8 mouse cellular contexts compared by ENCODE assay signal in the genomic region with DNA sequence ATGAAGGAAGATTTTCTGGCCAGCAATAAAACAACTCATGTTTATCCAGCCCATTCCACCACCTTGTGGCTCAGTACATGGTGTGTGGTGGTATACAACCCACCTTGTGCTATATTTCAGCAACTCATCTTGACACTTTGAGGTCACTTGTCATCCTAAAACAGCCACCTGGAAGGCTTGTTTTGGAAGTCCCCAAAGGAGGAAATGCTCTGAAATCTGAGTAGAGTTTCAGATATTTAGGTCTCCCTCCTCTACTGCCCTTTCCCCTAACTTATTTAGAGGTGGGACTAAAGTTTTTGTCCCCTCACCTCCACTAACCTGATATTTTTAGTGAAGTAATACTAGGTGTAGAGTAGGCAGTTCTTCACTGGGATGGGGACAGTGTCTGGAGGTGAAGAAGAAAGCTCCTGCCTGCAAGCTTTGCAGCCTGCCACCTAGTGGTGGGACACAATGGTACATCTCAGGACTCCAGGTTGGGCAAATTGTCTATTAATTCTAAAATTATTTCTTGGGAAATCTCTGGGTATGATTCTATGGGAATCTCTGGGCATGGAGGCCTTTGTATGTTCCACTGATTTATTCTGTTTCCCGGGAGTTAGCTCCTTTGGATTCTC. TPM values are rescaled to one million over a fixed set of nuclear protein-coding genes. Genes with fewer than 3 reads are reported as not detected.
DNase-seq lines count a peak whose midpoint lies in the region; ATAC-seq and TF ChIP-seq lines count a peak whose summit lies in the region.

No protein-coding gene starts in this region.

- H3K27me3 ChIP-seq in embryonic facial prominence, embryonic 10.5 days (replicated peaks; ENCODE audit: low read depth, poor library complexity, severe bottlenecking): no peaks in the 10 kb centered on the region
- H3K27me3 ChIP-seq in heart, embryonic 11.5 days (ENCODE audit: control insufficient read depth, insufficient read depth, low read length): no peaks in the 10 kb centered on the region
- H3K27me3 ChIP-seq in kidney, embryonic 15.5 days: no peaks in the 10 kb centered on the region
- H3K27me3 ChIP-seq in liver, embryonic 14.5 days (ENCODE audit: control insufficient read depth, insufficient read depth, low read length): no peaks in the 10 kb centered on the region; the same call in none of the 2 replicates
- H3K27me3 ChIP-seq in neural tube, embryonic 12.5 days (replicated peaks): no peaks in the 10 kb centered on the region
- H3K27me3 ChIP-seq in thymus, adult 2 months (ENCODE audit: control insufficient read depth, insufficient read depth, low read length): no peaks in the 10 kb centered on the region

- H3K9me3 ChIP-seq in embryonic facial prominence, embryonic 10.5 days: no peaks in the 10 kb centered on the region
- H3K9me3 ChIP-seq in heart, embryonic 11.5 days (replicated peaks; ENCODE audit: control insufficient read depth, low read length): no peaks in the 10 kb centered on the region
- no peaks in the 10 kb centered on the region for H3K9me3 ChIP-seq in kidney, embryonic 15.5 days (replicated peaks)
- no peaks in the 10 kb centered on the region for H3K9me3 ChIP-seq in liver, embryonic 14.5 days (ENCODE audit: control insufficient read depth, low read length)
- no peaks in the 10 kb centered on the region for H3K9me3 ChIP-seq in neural tube, embryonic 12.5 days

- peak; percentile 88 for DNase-seq in CD4-positive, CD25-positive, alpha-beta regulatory T cell, adult 2 months (ENCODE audit: low read depth, low spot score)
- DNase-seq in adrenal gland, adult 2 months: peak; percentile 68
- DNase-seq in embryonic facial prominence, embryonic 10.5 days (ENCODE audit: low spot score): peak; percentile 69
- peak; percentile 55 to 58 (median 56) for DNase-seq in liver, embryonic 14.5 days (ENCODE audit: low read depth in 3 of 3, low spot score in 3 of 3)
- DNase-seq in thymus, adult 2 months: peak; percentile 75

- peak overlapping the region; percentile 85 for H3K4me2 ChIP-seq in heart, embryonic 11.5 days
- peak overlapping the region; percentile 91 for H3K4me2 ChIP-seq in kidney, embryonic 15.5 days
- H3K4me2 ChIP-seq in liver, embryonic 14.5 days (ENCODE audit: low read depth): peak overlapping the region; percentile 89
- H3K4me2 ChIP-seq in neural tube, embryonic 12.5 days (replicated peaks): peak overlapping the region; percentile 65

- peaks cover 30% of the 10 kb centered on the region for H3K4me1 ChIP-seq in embryonic facial prominence, embryonic 10.5 days
- peaks cover 21% of the 10 kb centered on the region for H3K4me1 ChIP-seq in heart, embryonic 11.5 days (ENCODE audit: control insufficient read depth, insufficient read depth, low read length)
- H3K4me1 ChIP-seq in kidney, embryonic 15.5 days: peaks cover 27% of the 10 kb centered on the region
- peaks cover 25 to 29% of the 10 kb centered on the region in 2 experiments for H3K4me1 ChIP-seq in liver, embryonic 14.5 days (replicated peaks; ENCODE audit: control insufficient read depth in 2 of 2, insufficient read depth in 2 of 2, low read length in 1 of 2)
- 0 out of 2 replicates have a peak, but pooled peaks cover 14% of the 10 kb centered on the region for H3K4me1 ChIP-seq in neural tube, embryonic 12.5 days
- 0 out of 2 replicates have a peak, but pooled peaks cover 5% of the 10 kb centered on the region for H3K4me1 ChIP-seq in thymus, adult 2 months (replicated peaks; ENCODE audit: control insufficient read depth, insufficient read depth, low read length)

- TF ChIP-seq EP300 in liver, embryonic 14.5 days (IDR thresholded peaks at IDR 0.05; ENCODE audit: low read depth): no peak

- no peak for ATAC-seq in heart, embryonic 11.5 days (replicated peaks; ENCODE audit: insufficient number of reproducible peaks, low FRiP score, low TSS enrichment)
- ATAC-seq in kidney, embryonic 15.5 days (replicated peaks; ENCODE audit: low FRiP score): no peak
- no peak for ATAC-seq in liver, embryonic 14.5 days (ENCODE audit: insufficient read depth)
- ATAC-seq in neural tube, embryonic 12.5 days (ENCODE audit: low FRiP score, low read depth): no peak

- WGBS in embryonic facial prominence, embryonic 10.5 days: 37% methylated on average over 1 of the region's 1 CpGs
- 34% methylated on average over 1 of the region's 1 CpGs for WGBS in heart, embryonic 11.5 days (ENCODE audit: insufficient replicate concordance)
- 40% methylated on average over 1 of the region's 1 CpGs for WGBS in kidney, embryonic 15.5 days
- WGBS in liver, embryonic 14.5 days (ENCODE audit: insufficient replicate concordance): 14% methylated on average over 1 of the region's 1 CpGs
- WGBS in neural tube, embryonic 12.5 days: 32% methylated on average over 1 of the region's 1 CpGs
- WGBS in thymus, adult 2 months: 30% methylated on average over 1 of the region's 1 CpGs

- no peak overlapping the region for H3K27ac ChIP-seq in embryonic facial prominence, embryonic 10.5 days (replicated peaks)
- no peak overlapping the region for H3K27ac ChIP-seq in heart, embryonic 11.5 days (ENCODE audit: low read depth, low read length)
- no peak overlapping the region for H3K27ac ChIP-seq in kidney, embryonic 15.5 days
- H3K27ac ChIP-seq in liver, embryonic 14.5 days: no peak overlapping the region
- no peak overlapping the region for H3K27ac ChIP-seq in neural tube, embryonic 12.5 days
- no peak overlapping the region for H3K27ac ChIP-seq in thymus, adult 2 months (ENCODE audit: control insufficient read depth, insufficient read depth, low read length)

- peak; percentile 94 for TF ChIP-seq CTCF in liver, embryonic 14.5 days (IDR thresholded peaks at IDR 0.05; ENCODE audit: low read depth)
- TF ChIP-seq CTCF in thymus, adult 2 months (IDR thresholded peaks at IDR 0.05; ENCODE audit: borderline replicate concordance, control insufficient read depth, extremely low read depth, insufficient read depth, low read length, poor library complexity): no peak; the same call in 1 of the 2 replicates

- H3K4me3 ChIP-seq in embryonic facial prominence, embryonic 10.5 days: peak overlapping the region; percentile 87; the same call in 1 of the 2 replicates
- peak overlapping the region; percentile 81; the same call in 1 of the 2 replicates for H3K4me3 ChIP-seq in heart, embryonic 11.5 days (ENCODE audit: low read depth, low read length)
- peak overlapping the region; percentile 89 for H3K4me3 ChIP-seq in kidney, embryonic 15.5 days (replicated peaks)
- no peak overlapping the region; a peak in 1 of 4 replicates for H3K4me3 ChIP-seq in liver, embryonic 14.5 days (ENCODE audit: insufficient read depth in 1 of 2, low read depth in 2 of 2, low read length in 2 of 2)
- no peak overlapping the region for H3K4me3 ChIP-seq in neural tube, embryonic 12.5 days
- H3K4me3 ChIP-seq in thymus, adult 2 months (ENCODE audit: control insufficient read depth, insufficient read depth, low read length): no peak overlapping the region

- no peak overlapping the region for H3K9ac ChIP-seq in heart, embryonic 11.5 days (ENCODE audit: low read depth, low read length)
- H3K9ac ChIP-seq in kidney, embryonic 15.5 days: no peak overlapping the region
- peak overlapping the region; percentile 29 for H3K9ac ChIP-seq in liver, embryonic 14.5 days (replicated peaks)
- H3K9ac ChIP-seq in neural tube, embryonic 12.5 days: no peak overlapping the region

- TF ChIP-seq POLR2A in thymus, adult 2 months (IDR thresholded peaks at IDR 0.05; ENCODE audit: control insufficient read depth, extremely low read depth, insufficient read depth, low read length, poor library complexity): no peak

- H3K36me3 ChIP-seq in embryonic facial prominence, embryonic 10.5 days (replicated peaks): no peaks in the 10 kb centered on the region
- H3K36me3 ChIP-seq in heart, embryonic 11.5 days (ENCODE audit: control insufficient read depth, insufficient read depth, low read length): no peaks in the 10 kb centered on the region
- H3K36me3 ChIP-seq in kidney, embryonic 15.5 days: no peaks in the 10 kb centered on the region
- no peaks in the 10 kb centered on the region for H3K36me3 ChIP-seq in liver, embryonic 14.5 days (replicated peaks; ENCODE audit: control insufficient read depth, insufficient read depth, low read depth)
- H3K36me3 ChIP-seq in neural tube, embryonic 12.5 days: no peaks in the 10 kb centered on the region
- no peaks in the 10 kb centered on the region for H3K36me3 ChIP-seq in thymus, adult 2 months (ENCODE audit: control insufficient read depth, insufficient read depth, low read length)

RNA-seq across cellular contexts. Expression of gene Grk5, which starts 2.5 kb away (rescaled TPM):
- total RNA-seq in adrenal gland, adult 2 months (2021): 10 to 100 TPM; 16.6 to 36.3 TPM
- 1.2 and 1.5 TPM in 2 replicates for polyA plus RNA-seq in adrenal gland, adult 2 months (2012; rRNA removed)
- polyA plus RNA-seq in embryonic facial prominence, embryonic 10.5 days (2016; fragmentation: Nextera tagmentation; extraction: Ambion mirVana): 2.1 and 2.4 TPM in 2 replicates
- 4.7 and 4.9 TPM in 2 replicates for polyA plus RNA-seq in heart, embryonic 11.5 days (2014; fragmentation: Nextera tagmentation; extraction: Ambion mirVana)
- 2.3 and 2.5 TPM in 2 replicates for polyA plus RNA-seq in kidney, embryonic 15.5 days (2015; fragmentation: Nextera tagmentation; extraction: Ambion mirVana)
- 0.64 and 0.84 TPM in 2 replicates for polyA plus RNA-seq in liver, embryonic 14.5 days (2012; rRNA removed)
- polyA plus RNA-seq in liver, embryonic 14.5 days (2014; fragmentation: Nextera tagmentation; extraction: Ambion mirVana): 0.50 and 0.59 TPM in 2 replicates
- polyA plus RNA-seq in neural tube, embryonic 12.5 days (2016; fragmentation: Nextera tagmentation; extraction: Ambion mirVana): 2.8 and 3.4 TPM in 2 replicates
- polyA plus RNA-seq in thymus, adult 2 months (2012; rRNA removed): 1.9 and 2.0 TPM in 2 replicates

RNA-seq across cellular contexts. Expression of gene Prdx3, which starts 17.7 kb away (rescaled TPM):
- 100 to 1,000 TPM; 730 to 855 TPM for total RNA-seq in adrenal gland, adult 2 months (2021)
- polyA plus RNA-seq in adrenal gland, adult 2 months (2012; rRNA removed): 540 and 603 TPM in 2 replicates
- 104 and 112 TPM in 2 replicates for polyA plus RNA-seq in embryonic facial prominence, embryonic 10.5 days (2016; fragmentation: Nextera tagmentation; extraction: Ambion mirVana)
- polyA plus RNA-seq in heart, embryonic 11.5 days (2014; fragmentation: Nextera tagmentation; extraction: Ambion mirVana): 205 and 208 TPM in 2 replicates
- polyA plus RNA-seq in kidney, embryonic 15.5 days (2015; fragmentation: Nextera tagmentation; extraction: Ambion mirVana): 134 and 139 TPM in 2 replicates
- polyA plus RNA-seq in liver, embryonic 14.5 days (2012; rRNA removed): 152 and 217 TPM in 2 replicates
- 401 and 411 TPM in 2 replicates for polyA plus RNA-seq in liver, embryonic 14.5 days (2014; fragmentation: Nextera tagmentation; extraction: Ambion mirVana)
- polyA plus RNA-seq in neural tube, embryonic 12.5 days (2016; fragmentation: Nextera tagmentation; extraction: Ambion mirVana): 98.7 and 102 TPM in 2 replicates
- polyA plus RNA-seq in thymus, adult 2 months (2012; rRNA removed): 102 and 110 TPM in 2 replicates

RNA-seq across cellular contexts. Expression of gene Sfxn4, which starts 30.8 kb away (rescaled TPM):
- 1 to 10 TPM; 4.9 to 6.1 TPM for total RNA-seq in adrenal gland, adult 2 months (2021)
- polyA plus RNA-seq in adrenal gland, adult 2 months (2012; rRNA removed): 0.91 and 1.7 TPM in 2 replicates
- polyA plus RNA-seq in embryonic facial prominence, embryonic 10.5 days (2016; fragmentation: Nextera tagmentation; extraction: Ambion mirVana): 11.1 and 12.6 TPM in 2 replicates
- polyA plus RNA-seq in heart, embryonic 11.5 days (2014; fragmentation: Nextera tagmentation; extraction: Ambion mirVana): 6.9 and 7.3 TPM in 2 replicates
- polyA plus RNA-seq in kidney, embryonic 15.5 days (2015; fragmentation: Nextera tagmentation; extraction: Ambion mirVana): 9.5 and 10.6 TPM in 2 replicates
- polyA plus RNA-seq in liver, embryonic 14.5 days (2012; rRNA removed): 0.90 and 0.98 TPM in 2 replicates
- 0.94 and 1.2 TPM in 2 replicates for polyA plus RNA-seq in liver, embryonic 14.5 days (2014; fragmentation: Nextera tagmentation; extraction: Ambion mirVana)
- polyA plus RNA-seq in neural tube, embryonic 12.5 days (2016; fragmentation: Nextera tagmentation; extraction: Ambion mirVana): 14.2 and 15.0 TPM in 2 replicates
- 0.98 and 1.7 TPM in 2 replicates for polyA plus RNA-seq in thymus, adult 2 months (2012; rRNA removed)

Comparison
In these comparisons a context has a peak if more than half of its experiments do, and no peak if none do; other contexts are left out.
1. H3K4me3 ChIP-seq: peak in embryonic facial prominence, embryonic 10.5 days (single experiment), heart, embryonic 11.5 days (single experiment) and kidney, embryonic 15.5 days (single experiment); none in liver, embryonic 14.5 days (0 of 2), neural tube, embryonic 12.5 days (single experiment) and thymus, adult 2 months (single experiment).
2. Peak in every context shown above with its lines, with median percentiles within 50 percentile points of each other: DNase-seq and H3K4me2 ChIP-seq.